Mouse (Mus musculus): ENCODE measurements around the gene Cpt1b. TPM values are rescaled to one million over a fixed set of nuclear protein-coding genes. Genes with fewer than 3 reads are reported as not detected.

Gene Cpt1b
- polyA plus RNA-seq (2015; fragmentation: Nextera tagmentation; extraction: Ambion mirVana): 0.46 and 0.96 TPM in 2 replicates

DNA sequence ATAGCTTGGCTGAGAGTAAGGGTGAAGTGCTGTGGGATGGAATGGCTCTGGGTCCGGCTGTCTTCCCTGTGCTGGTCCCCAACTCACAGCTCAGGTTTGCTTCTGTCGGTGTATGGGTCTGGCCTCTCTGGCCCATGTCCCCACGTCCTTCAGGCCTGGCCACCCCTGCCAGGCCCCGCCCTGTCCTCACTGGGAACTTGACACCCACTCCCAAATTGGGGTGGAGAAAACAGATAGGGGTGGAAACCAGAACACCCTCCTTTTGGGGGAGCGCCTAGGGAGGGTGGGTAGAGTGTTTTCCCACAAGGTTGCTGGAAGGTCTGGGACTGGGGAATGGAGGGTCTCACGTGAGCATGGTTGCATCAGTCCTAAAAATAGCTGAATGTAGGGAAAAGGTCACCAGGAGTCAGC, at the start of gene Cpt1b:
Gene Cpt1b, minus strand, starts transcription at position 153 of the 411 bp plus-strand sequence.
- DNase-seq (ENCODE audit: low spot score): no peak

DNA sequence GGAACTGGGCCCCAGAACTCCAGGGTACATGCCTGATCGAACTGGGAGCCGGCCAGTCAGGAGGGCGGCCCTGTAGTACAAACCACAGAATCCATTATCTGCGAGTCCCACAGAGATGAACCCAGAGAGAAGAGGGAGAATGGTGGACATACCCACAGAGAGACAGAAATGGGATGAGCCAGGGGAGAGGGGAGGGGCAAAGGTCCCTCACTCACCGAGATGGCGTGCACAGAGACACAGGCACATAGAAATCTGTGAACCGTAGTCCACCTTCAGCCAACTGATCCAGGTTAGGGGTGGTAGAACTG, 49.6 kb upstream of the Cpt1b start:
- no peak for DNase-seq (ENCODE audit: low spot score)

DNA sequence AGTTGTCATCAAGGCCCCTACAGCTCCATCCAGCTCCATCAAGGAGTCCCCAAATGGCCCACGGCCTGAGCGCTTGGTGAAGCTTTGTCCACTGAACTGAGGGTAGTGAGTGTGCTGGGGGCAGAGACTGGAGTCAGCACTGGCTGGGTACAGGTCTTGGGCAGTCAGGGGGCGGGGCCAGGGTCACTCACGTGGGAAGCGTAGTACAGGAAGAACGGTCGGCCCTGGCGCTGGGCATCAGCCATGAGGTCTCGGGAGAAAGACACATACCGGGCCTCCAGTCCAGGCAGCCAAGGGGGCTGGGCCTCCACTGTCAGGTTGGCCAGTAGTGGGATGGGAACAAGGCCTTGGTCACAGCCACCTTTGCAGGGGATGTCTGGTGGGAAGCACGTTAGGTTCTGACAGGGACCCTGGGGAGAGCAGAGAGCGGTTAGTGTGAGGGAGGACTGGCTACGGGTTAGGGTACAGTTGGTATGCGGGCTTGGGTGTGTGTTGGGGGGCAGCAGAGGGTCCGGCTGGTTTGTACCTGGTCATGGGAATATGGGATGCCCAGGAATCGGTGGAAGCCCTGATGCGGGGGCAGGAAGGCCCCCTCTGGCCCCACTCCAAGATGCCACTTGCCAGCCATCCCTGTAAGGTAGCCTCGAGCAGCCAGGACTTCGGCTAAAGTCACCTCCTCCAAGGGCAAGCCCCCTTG, 49.1 kb upstream of the Cpt1b start:
- DNase-seq (ENCODE audit: low spot score): no peak

DNA sequence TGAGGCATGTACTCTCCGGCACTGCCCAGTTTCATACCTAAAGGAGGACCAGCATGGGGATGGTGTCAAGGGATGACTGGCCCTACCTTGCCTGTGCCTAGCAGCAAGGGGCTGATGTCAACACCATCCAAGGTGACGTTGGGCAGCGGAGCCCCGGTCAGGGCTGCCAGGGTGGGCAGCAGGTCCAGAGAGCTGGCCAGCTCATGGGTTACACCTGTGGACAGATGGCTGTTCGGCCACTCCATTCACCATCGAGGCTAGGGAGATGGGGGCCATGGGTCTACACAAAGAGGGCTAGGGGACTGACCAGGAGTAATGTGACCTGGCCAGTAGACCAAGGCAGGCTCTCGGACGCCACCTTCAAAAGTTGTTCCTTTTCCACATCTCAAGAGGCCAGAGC, 48.3 kb upstream of the Cpt1b start:
- DNase-seq (ENCODE audit: low spot score): no peak

DNA sequence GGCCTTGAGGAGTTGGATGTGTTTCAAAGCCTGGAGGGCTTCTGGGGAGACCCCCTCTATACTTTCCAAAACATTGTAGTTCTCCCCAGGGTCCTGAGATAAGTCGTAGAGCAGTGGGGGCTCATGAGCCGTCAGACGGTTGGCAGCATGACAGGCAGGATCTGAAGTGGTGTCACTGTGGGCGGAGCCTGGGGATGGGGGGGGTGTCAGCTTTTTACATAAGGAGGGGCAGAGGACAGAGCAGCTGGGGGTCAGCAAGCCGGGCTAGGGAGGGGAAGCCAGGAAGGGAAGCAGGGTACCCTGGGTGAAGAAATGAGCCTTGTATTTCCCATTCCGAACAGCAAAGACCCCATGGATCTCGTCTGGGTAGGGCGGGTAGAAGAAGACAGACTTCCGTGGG, 47.7 kb upstream of the Cpt1b start:
- no peak for DNase-seq (ENCODE audit: low spot score)

DNA sequence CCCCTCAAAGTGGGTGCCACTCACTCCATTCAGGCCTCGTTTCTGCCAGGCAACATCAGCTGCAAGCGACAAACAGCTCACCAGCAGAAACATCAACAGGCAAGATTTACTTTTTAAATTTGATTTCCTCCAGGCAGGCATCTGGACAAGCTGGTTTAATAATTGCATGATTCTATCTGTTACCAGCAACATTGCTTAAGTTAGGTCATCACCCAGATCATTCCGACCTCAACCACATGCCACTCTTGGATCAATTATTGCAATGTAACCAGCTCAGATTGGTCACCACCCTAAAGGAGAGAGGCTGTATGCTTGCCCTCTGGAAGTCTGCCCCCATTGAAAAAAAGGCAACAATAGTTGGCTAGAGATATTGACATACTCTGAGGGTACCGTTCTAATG, 45.8 kb upstream of the Cpt1b start:
- no peak for DNase-seq (ENCODE audit: low spot score)

DNA sequence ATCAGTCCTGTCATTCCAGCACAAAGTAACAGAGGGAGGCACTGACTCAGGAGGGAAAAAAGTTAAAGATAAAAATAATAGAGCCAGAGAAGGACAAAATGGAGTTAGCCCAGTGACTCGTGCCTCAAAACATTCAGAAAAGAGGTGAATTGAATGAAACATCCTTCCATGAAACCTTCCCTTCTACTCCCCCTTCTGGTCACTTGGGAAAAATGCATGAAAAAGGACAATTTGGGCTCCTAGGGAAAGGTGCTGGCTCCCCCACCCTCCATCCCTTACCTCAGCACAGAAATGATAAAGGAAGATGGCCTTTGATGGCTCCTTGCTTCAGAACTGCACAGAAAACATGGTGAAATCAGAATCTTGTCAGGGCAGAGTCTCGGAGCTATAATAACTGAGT, 42.9 kb upstream of the Cpt1b start:
- DNase-seq (ENCODE audit: low spot score): peak; percentile 14

DNA sequence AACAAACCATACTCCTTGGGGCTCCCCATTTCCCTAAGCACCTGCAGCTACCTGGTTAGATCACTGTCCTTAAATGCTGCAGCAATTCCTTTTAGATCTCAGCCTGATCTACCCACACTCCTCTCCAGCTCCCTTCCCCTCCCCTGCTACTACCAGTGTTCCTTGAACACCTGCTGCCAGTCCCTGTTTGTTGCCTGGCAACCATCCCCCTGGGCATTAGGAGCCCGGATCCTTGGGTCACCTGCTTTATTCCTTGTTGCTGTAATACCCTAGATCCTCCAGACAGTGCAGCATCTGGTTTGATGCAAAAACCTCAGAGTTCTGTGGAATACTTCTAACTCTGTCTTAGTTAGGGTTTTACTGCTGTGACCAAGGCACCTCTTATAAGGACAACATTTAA, 39.4 kb upstream of the Cpt1b start:
- DNase-seq (ENCODE audit: low spot score): no peak

DNA sequence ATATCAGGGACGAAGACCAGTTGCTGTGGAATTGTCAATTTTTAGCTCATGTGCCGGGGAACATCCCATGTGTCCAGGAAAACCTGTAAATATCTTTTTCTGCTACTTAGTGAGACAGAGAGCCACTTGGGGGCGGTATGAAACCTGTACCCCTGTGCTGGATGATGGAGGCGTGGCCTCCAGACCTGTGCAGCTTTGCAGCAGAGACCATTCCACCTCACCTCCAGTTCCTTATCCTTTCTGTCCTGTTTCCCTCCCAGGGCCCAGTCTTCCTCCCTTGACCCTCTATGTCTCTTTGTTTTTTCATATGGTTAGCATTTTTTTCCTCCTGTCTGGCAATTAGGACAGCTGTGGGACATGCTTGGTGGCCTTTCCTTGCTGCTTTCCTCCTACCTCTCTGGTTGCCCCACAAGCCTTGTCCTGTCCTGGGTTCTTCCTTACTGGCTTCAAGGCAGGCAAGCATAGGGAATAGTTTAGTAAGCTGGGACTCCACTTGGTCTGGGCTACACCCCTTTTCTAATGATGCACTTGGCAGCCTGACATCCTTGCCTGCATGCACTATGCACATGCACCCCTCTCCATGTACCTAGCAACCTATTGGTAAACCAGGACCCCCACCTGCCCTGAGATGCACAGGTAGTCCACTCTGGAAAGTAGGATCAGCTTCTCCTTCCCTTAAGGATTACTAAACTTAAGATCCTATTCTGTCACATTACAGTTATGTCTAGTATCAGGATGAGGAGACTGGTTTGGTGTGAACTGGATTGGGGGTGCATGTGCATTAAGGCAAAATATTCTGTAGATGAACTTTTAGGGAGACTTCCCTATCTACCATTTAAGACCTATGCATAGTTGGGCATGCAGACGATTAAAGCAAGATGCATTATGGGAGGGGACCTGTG, 37.9 kb upstream of the Cpt1b start:
- no peak for DNase-seq (ENCODE audit: low spot score)

DNA sequence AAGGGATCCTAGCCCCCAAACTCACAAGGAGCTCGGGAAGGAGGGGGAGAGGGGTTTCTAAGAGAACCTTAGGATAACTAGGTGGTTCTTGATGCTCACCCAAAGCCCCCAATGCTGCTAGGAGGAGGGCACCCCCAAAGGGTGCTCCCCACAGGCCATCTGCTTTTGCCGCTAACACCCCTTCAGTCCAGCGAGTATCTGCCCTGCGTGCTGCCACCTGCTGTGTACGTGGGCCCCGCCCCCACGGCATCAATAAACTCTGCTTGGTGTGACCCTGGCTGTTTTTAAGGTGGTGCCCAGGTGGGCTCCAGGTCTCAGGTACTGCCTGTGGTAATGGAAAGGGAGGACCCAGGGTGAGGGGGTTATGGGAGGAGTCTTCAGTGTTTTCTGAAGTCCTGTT, 36.5 kb upstream of the Cpt1b start:
- no peak for DNase-seq (ENCODE audit: low spot score)

DNA sequence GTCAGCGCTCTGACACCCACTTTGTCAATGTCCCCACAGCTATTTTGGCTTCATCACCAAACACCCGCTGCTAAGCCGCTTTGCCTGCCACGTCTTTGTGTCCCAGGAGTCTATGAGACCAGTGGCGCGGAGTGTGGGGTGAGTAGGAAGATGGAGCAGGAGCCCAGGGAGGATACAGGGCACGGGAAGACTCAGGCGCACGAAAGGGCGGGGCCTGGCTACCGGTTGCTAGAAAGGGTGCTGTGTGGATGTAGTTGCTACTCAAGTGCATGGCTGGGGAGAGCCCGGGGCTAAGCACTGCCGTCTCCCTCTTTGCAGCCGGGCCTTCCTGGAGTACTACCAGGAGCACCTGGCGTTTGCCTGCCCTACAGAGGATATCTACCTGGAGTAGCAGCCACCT, 35.7 kb upstream of the Cpt1b start:
- DNase-seq (ENCODE audit: low spot score): no peak

DNA sequence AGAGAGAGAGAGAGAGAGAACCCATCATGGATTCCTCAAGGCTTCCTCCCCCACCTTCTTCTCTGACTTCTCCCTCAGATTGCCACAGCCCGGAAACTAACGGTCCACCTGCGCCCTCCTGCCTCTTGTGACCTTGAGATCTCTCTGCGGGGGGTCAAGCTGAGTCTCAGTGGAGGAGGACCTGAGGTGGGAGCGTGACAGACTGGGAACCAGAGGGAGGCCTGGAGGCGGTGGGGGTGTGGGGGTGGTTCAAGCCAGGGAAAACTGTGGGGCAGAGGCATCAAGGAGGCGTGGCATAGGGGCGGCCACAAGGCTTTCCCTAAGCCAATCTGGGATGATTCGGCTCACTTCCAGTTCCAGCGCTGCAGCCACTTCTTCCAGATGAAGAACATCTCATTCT, 34.6 kb upstream of the Cpt1b start:
- DNase-seq (ENCODE audit: low spot score): no peak

DNA sequence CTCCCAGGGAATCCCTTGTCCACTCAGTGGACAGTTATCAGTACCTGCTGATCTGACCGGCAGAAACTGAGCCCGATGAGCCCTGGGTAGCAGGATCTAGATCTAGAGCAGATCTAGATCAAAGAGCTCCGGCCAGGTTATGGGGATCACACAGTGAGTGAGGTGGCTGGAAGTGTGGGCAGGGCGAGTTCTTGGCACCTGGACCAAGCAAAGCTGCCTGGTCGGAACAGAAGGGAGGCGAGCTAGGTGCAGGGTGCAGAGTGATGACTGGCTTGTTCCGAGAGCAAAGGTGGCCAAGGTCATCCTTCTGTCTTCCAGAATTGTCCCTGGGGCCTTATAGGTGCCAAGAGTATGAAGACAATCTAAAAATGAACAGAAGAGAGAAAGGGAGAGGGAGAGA, 34.2 kb upstream of the Cpt1b start:
- DNase-seq (ENCODE audit: low spot score): no peak

DNA sequence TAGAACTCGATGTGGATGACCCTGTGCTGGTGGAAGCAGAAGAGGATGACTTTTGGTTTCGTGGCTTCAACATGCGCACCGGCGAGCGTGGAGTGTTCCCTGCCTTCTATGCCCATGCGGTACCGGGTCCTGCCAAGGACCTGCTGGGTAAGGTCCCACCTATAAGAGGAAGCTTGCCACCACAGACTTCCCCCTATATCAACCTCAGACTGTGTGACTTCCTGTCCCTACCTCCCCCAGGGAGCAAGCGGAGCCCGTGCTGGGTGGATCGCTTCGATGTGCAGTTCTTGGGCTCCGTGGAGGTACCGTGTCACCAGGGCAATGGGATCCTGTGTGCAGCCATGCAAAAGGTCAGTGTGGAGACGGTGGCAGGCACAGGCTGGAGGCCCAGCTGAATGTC, 33.3 kb upstream of the Cpt1b start:
- peak; percentile 13 for DNase-seq (ENCODE audit: low spot score)

DNA sequence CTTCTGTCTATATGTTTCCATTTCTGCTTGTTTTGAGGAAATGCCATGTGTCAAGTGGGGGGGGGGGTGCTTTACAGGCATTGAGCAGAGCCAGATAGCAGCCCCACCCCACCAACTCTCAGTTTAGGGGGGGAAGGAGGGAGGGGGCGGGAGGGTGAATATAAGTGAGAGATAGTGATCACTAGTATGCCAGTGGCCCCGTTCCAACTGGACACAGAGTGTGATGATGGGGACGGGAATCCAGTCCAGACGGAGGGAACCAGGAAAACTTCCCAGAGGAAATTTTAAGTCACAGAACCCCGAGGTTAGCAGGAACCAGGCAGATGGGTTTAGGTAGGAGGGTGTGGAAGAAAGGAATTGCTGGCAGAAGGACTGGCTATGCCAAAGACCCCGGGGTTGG, 30.0 kb upstream of the Cpt1b start:
- DNase-seq (ENCODE audit: low spot score): no peak

DNA sequence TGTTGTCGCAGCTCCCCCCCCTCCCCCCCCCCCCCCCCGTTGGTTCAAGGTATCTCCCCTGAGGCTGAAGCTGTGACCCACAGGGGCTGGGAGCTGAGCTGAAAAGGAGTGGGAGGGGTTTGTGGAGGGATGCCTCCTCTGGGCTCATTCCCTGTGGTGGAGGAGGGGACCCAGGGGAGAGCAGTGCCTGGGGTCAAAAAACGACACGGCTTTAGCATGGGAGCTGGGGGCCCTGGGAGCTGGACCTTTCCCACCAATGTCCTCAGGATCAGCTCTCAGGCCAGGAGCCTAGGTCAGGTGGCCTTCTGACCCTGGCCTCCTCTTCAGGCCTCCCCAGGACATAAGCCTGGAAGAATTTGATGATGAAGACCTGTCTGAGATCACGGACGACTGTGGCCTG, 29.2 kb upstream of the Cpt1b start:
- DNase-seq (ENCODE audit: low spot score): no peak

DNA sequence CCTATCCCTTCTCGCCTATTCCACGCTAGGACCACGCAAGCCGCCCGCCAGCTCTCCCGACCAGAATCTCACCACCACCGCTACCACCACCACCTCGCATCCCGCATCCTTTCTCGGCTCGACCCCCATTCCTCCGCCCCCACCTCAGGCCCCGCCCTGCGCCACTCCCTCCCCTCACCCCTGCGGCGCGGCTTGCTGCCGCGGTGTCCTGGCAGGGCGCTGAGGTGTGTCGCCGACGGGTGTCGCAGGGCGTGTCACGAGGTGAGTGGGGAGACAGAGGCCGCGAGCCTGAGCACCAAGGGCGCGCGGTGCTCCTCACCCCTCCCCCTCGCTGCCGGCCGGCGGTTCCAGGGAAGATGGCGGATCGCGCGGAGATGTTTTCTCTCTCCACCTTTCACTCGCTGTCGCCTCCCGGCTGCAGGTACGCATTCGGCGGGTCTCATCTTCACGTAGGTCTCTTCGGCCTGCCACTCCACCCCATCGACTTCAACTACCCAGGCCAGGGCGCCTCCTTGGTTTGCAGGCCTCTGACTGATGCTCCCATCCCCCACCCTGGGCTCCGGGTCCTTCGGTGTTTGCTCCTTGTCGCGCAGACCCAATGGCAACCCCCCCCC, 28.3 kb upstream of the Cpt1b start, which contains the start of gene Mapk8ip2:
Gene Mapk8ip2, plus strand, starts transcription at position 49 of the 614 bp plus-strand sequence.
- no peak for DNase-seq (ENCODE audit: low spot score)

DNA sequence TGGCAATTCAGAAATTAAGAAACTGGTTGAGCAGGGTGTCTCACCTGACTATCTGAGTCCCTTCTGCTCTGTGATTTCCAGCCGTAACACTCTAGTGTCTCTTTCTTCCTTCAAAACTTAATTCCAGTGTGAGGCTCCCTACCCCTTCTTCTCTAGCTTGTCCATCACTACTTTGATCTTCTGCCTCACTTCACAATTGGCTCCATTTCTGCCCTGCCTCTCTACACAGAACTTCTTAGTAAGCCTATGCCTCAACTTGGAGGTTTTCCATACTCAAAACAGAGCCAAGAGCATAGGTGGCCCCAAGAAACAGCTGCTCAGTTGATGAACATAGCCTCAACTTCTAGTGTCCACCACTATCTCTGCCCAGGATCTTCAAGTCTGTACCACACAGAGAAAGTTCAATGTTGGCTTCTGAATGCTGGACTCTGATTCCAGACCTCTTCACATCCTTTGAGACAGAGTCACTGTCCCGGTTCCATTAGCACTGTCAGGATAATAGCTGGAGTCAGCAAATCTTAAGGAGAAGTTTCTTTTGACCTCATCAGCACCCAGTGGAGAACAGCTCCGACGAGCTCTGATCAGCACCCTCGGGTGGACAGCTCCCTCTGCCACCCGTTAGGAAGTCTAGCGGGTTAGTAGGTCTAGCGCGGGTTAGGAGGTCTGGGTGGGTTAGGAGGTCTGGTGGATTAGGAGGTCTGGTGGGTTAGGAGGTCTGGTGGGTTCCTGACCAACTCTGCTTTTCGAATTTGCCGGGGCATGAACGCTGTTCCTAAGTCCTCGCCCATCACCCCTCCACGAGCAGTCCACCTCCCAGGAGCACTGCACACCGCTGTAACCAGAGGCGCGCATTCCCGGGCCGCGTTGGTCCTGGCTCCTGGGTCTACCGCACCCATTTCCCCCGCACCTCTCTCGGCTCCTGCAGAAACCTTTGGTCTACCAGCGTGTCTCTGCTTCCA, 27.5 kb upstream of the Cpt1b start:
- DNase-seq (ENCODE audit: low spot score): peak; percentile 66

DNA sequence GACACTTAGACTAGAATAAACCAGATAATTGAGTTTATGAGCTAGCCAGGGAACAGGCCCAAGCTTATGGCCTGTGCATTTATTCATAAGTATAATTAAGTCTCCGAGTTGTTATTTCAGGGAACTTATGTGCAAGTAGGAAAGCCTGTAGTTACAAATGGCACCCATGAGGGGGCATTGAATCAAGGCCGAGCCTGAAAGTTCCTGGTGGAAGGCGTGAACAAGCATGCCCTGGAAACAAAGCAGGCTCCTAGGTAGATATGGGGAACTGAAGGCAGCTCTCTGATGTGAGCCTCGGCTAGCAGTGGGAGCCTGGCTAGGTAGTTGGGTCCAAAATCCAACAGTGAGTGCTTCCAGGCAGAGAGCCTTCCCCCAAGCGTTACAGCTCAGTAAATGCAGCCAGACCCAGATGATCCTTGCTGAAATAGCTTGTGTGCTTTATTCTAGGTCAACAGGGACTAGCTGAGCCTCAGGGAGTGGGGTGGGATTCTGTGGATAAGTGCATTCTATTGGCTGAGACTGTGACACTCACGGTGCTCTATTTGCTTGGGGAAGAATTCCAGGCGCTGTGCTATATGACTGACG, 16.9 kb upstream of the Cpt1b start:
- no peak for DNase-seq (ENCODE audit: low spot score)

DNA sequence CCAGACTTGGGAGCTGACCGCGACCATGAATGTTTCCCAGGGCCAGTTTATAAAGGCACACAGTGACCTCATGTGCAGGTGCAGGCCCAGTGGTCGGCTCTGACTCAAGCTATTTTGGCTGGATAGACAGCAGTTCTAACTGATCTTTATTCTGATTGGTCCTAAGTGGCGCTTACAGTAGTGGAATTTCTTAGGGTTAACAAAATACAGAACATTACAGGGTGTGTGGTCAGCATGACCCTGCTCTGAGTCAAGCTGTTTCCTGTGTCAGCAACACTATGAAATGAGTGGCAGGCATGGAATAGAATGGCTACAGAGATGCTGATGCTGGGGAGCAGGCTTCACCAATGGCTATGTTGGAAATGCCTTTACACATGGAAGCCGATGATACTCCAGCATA, 10.2 kb upstream of the Cpt1b start:
- no peak for DNase-seq (ENCODE audit: low spot score)

DNA sequence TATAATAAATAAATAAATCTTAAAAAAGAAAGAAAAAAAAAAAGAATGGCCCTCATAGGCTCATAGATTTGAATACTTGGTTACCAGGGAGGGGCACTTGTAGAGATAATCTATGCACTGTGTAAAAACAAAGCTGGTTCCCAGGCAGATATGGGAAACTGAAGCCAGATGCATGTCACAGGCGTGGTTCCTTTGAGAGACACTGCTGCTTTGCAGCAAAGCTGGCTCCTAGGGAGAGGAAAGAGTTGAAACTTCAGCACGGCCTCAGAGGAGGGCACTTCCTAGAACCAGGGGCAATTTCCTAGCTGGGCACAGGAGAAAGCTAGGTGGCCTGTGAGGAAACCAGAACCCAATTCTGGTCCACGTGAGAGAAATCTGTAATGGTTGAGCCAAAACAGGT, 8.5 kb upstream of the Cpt1b start:
- no peak for DNase-seq (ENCODE audit: low spot score)
